Mouse (Mus musculus): ENCODE results near the gene Ntpcr. TPM values are rescaled to one million over a fixed set of nuclear protein-coding genes. Genes with fewer than 3 reads are reported as not detected.

The Ntpcr gene
- polyA plus RNA-seq (2012; rRNA removed; ENCODE audit: low replicate concordance): 12.5 and 17.2 TPM in 2 replicates

DNA sequence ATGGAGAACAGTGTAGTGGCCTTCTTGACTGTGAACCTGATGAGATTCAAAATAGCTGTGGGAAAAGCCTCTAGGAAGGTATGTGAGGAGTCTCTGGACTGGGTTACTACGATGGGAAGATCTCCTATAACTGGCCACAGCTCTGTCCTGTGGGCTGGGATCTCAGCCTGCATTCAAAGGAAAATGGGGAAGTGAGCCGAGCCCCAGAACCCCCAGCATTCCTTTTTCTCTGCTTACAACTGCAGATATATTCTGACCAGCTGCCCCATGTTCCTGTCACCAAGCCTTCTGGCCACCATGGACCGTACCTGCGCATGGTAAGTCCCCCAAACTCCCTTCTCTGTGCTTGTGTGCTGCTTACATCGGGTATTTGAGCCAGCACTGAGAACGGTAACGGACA is at the start of gene Ntpcr:
Gene Ntpcr (plus strand): TSS at position 218 of the 400 bp plus-strand sequence.

Other genes starting within 250 kb of the Ntpcr start
- gene Sipa1l2, start 160.2 kb upstream of the Ntpcr start, polyA plus RNA-seq (2012; rRNA removed; ENCODE audit: low replicate concordance): 6.9 and 10.6 TPM in 2 replicates
- 0.79 and 0.92 TPM in 2 replicates for gene Map10, start 60.1 kb upstream of the Ntpcr start, polyA plus RNA-seq (2012; rRNA removed; ENCODE audit: low replicate concordance)
- gene Pcnx2, start 168.4 kb downstream of the Ntpcr start, polyA plus RNA-seq (2012; rRNA removed; ENCODE audit: low replicate concordance): 0.14 TPM in 2 replicates
- gene Map3k21, start 180.5 kb downstream of the Ntpcr start, polyA plus RNA-seq (2012; rRNA removed; ENCODE audit: low replicate concordance): 8.8 and 12.9 TPM in 2 replicates